Mouse (Mus musculus) frontal cortex, adult (tissue): ENCODE data around the gene Trim38.

ENCODE experiments used
- ATAC-seq: cut with Nextera tagmentation; 2 replicates; pipeline ENCODE4 v1.9.2; 2017; ENCODE audit warnings: mild to moderate bottlenecking, moderate library complexity, mixed read lengths; ENCODE audit not compliant: low TSS enrichment

Trim38 gene

DNA sequence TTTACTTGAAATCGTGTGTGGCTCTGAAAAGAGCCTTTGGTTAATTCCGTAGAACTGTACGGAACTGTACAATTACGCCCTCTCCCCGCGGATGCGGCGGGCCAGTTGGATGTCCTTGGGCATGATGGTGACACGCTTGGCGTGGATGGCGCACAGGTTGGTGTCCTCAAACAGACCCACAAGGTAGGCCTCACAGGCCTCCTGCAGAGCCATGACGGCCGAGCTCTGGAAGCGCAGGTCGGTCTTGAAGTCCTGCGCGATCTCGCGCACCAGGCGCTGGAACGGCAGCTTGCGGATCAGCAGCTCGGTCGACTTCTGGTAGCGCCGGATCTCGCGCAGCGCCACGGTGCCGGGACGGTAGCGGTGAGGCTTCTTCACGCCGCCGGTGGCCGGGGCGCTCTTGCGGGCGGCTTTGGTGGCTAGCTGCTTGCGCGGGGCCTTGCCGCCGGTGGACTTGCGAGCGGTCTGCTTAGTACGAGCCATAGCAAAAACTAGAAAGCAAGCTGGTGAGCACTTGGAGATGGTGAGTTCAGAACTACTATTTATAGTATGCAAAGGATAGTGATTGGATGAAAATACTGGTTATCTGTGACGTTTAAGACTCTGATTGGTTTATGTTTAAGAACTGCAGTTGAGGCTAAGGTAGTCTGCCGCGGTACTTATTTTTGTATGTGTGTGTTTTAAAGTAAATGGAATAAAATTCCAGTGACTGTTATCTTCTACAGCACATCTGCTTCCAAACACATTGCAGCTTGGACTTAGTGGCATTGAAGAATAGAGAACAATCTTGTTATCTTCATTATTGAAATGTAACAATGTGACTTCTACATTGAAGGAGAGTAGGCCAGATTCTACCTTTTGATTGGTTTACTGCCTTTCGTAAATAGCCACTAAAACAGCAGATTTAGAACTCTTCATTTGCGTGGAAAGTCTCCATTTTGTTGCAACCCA lies 7.6 kb upstream of the Trim38 start, which contains the start of gene Hist1h3a:
Gene Hist1h3a, minus strand, starts transcription at position 516 of the 951 bp plus-strand sequence.
- ATAC-seq: peak; percentile 73

GRCm38 (mm10) chr13:23763242-23763585 lies 6.5 kb upstream of the Trim38 start:
- no peak for ATAC-seq

DNA sequence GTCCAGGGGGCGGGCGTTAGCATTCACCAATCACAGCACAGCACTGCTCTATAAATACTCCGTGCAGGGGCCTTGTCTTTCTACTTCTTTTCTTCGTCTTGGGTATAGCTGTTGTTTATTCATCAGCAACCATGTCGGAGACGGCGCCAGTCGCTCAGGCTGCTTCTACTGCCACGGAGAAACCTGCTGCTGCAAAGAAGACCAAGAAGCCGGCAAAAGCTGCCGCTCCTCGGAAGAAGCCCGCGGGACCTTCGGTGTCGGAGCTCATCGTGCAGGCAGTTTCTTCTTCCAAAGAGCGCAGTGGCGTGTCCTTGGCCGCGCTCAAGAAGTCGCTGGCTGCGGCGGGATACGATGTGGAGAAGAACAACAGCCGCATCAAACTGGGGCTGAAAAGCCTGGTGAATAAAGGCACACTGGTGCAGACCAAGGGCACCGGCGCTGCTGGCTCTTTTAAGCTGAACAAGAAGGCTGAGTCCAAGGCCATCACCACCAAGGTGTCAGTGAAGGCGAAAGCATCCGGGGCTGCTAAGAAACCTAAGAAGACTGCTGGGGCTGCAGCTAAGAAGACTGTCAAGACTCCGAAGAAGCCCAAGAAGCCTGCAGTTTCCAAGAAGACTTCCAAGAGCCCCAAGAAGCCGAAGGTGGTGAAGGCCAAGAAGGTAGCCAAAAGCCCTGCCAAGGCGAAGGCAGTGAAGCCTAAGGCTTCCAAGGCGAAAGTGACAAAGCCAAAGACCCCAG lies 6.0 kb upstream of the Trim38 start, which contains the start of gene Hist1h1a:
Gene Hist1h1a, plus strand, starts transcription at position 81 of the 738 bp plus-strand sequence.
- ATAC-seq: peak; percentile 71

DNA sequence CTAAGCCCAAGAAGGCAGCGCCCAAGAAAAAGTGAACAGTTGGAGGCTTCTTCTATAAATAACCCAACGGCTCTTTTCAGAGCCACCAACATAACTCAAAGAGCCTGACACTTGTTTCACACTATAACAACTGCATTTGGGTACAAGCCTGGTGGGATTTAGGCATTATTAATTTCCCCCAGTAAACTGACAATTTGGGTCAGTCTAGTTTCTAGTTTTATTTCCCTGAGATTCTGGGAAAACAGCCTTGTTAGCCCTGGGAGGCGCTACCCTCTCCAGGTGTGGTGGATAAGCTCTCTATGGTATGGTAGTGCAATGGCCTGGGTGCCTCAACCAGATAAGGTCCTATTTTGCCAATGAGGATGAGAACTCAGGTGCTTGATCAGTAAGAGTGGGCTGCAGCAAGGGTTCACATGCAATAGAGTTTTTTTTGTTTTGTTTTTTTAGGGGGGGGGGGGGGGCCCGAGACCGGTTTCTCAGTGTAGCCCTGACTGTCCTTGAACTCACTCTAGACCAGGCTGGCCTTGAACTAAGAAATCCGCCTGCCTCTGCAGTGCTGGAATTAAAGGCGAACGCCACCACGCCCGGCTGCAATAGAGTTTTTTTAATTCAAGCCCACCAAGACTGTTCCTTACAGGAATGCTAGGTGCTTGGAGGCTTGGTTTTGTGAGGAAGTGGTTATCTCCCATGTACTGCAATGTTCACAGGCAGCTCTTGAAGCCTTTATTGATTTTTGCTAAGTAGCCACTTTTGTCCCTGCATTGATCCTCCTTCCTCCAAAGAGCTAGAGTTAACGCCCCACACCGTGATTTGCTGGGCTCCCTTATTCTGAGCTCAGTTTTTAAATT lies 5.2 kb upstream of the Trim38 start:
- ATAC-seq: no peak

DNA sequence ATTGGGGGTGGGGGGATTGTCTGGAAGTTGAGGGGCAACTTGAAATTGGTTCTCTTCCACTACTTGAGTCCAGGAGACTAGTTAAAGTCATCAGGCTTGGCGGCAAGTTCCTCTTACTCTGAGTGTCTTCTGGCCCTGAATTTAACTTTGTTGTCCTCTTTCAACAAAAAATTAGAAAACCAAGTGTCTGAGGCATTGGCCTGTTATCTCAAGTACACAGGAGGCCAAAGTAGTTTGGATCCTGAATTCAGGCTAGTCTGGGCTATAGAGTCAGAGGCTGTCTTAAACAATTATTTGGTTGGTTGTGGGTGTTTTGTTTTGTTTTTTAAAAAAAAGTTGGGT lies 4.6 kb upstream of the Trim38 start:
- ATAC-seq: no peak

DNA sequence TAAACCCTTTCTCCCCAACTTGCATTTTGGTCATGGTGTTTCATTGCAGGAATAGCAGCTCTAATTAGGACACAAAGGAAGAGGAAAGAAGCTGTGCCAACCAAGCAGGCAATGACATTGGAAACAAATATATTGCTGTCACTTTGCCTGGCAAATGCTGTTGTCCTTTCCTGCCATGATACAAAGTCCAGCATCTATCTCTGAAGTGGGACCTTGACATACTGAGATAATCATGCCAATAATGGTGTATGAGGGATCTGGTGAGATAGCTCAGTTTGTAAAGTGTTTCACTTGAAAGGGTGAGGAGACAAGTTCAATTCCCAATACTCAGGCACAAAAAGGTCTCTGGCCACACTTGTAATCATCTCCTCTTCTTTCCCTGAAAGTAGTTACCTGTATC lies 2.9 kb upstream of the Trim38 start:
- no peak for ATAC-seq

DNA sequence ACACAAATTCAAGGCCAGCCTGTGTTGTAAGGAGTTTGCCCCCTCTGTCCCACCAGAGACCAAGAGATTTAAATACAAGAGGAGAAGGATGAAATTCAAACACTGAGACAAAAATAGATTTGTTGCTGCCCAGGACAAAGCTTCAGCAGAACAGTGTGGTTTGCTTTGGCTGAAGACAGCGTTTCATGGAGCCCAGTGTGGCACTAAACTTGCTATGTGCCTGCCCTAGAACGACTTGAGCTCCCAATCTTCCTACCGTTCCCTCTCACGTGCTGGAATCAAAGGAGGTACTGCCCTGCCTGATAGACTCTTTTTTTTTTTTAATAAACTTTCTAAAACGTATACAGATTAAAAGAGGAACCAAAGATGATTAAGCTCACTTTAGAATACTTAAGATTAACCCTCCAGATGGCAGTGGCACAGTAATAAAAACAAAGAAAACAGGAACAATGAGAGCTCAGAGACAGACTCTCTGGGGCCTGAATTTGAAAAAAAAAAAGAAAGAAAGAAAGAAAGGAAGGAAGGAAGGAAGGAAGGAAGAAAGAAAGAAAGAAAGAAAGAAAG lies 797 bp upstream of the Trim38 start:
- ATAC-seq: no peak

DNA sequence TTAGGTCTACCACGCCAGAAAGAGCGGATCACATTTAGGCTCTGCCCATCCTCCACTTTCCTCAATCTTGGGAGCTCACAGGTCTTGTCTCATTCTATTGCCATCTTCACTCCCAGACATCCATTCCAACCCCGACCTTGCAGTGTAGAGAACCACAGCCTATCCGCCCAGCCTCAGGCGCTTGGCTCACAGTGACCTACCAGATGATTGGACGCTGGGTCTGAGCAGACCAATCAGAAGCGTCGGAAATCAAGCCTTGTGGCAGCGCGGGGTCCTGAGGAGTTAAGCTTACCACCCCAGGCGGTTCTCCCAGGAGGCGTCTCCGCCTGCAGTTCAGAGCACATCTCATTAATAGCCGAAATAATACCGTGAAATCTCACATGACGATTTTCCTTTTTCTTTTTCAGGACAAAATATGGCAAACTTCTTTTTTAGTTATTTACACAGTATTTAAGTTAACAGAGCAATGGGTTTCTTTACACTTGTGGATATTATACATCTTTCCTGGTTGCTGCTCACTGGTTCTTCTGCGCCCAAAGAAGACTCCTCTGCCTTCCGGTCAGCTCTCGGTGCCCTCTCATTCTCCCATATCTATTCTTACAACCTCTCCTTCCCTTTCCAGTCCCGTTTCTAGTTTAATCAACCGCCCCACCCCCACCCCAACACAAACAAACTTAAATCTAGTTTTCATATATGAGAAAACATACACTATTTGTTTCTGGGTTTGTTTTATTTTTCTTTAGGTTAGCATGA lies 3.0 kb downstream of the Trim38 start:
- peak; percentile 91 for ATAC-seq

DNA sequence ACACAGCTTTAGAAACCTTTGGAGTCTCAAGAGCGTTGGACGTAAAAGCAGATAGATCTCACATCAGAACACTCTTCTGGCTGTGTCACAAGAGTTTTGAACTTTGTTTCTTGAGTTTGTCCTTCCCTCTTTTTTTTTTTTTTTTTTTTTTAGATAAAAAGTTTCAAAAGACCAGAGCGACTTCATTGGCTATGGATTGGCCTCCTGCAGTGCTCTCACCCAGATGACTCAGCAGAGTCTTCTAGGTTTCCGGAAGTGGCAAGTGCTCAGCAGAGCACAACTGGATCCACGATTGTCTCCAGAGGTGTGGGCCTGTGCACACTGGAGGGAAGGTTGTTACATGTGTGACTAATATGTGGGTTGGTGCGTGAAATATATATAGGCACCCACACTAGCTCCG lies 8.6 kb downstream of the Trim38 start:
- no peak for ATAC-seq

GRCm38 (mm10) chr13:23779025-23779424 lies 9.3 kb downstream of the Trim38 start:
- ATAC-seq: no peak

GRCm38 (mm10) chr13:23792520-23792919 lies 22.8 kb downstream of the Trim38 start:
- peak; percentile 95 for ATAC-seq

DNA sequence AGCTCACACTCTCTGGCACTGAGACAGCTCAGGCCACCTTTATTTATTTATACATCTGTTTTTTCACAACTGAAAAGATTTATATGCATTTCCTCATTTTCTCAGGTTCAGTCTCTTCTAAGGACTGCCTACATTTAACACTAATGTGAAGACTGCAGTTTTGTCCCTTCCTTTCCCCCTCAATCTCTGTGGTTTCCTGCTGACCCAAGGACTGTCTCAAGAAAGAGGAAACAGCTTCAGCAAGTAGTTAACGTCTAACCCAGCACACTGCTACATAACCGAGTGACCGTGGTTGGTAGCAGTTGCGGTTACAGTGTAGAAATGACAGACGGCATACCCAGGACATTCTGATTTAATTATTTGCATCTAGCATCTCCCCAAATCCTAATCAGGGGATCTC lies 29.7 kb downstream of the Trim38 start:
- no peak for ATAC-seq

GRCm38 (mm10) chr13:23804532-23804931 lies 34.8 kb downstream of the Trim38 start:
- no peak for ATAC-seq

DNA sequence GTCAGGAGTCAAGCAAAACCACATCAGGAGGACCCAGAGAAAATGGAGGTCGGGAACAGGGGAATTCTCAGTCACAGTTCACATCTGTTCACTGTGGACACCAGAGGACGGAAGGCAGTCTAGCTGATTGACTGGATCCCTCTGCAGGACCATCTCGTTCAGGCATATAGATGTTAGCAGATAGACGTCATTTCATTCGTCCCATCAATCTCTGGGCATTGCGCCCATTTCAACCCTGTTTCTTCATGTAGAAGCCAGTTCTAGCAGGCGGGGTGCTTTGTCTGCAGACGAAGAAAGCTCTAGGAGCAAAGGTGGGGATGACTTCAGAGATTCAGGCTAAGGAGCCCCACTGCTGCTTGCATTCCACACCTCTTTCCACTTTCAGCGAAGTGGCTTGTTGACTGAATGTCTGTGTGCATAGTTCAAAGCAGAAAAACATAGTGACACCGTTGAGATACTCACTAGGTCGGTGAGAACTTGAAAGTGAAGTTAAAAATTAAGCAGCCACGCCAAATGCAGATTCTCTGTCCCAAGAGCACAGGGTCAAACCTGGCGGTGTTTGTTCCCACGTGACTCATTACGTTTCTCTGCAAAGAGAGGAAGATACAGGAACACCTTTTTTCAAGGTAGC lies 36.8 kb downstream of the Trim38 start, which contains the start of gene Slc17a2:
Gene Slc17a2, plus strand, starts transcription at position 572 of the 631 bp plus-strand sequence.
- ATAC-seq: no peak

GRCm38 (mm10) chr13:23816148-23816547 lies 46.4 kb downstream of the Trim38 start:
- no peak for ATAC-seq

GRCm38 (mm10) chr13:23820179-23820940 lies 50.6 kb downstream of the Trim38 start:
- ATAC-seq: no peak

- no peak for ATAC-seq
These were observed 52.5 kb downstream of the Trim38 start for GRCm38 (mm10) chr13:23822213-23822612.

GRCm38 (mm10) chr13:23826606-23827005 lies 56.9 kb downstream of the Trim38 start:
- ATAC-seq: no peak

- ATAC-seq: peak; percentile 83
These were observed 63.3 kb downstream of the Trim38 start for GRCm38 (mm10) chr13:23833053-23833452.

GRCm38 (mm10) chr13:23834836-23835235 lies 65.1 kb downstream of the Trim38 start:
- no peak for ATAC-seq
